Mouse (Mus musculus): ENCODE measurements at regions not wholly inside any gene's neighbourhood (a gene's known extent, or its start where the extent isn't known, plus 50 kb on each side); places are given as distances from the start of the nearest gene placed in this dataset.

DNA sequence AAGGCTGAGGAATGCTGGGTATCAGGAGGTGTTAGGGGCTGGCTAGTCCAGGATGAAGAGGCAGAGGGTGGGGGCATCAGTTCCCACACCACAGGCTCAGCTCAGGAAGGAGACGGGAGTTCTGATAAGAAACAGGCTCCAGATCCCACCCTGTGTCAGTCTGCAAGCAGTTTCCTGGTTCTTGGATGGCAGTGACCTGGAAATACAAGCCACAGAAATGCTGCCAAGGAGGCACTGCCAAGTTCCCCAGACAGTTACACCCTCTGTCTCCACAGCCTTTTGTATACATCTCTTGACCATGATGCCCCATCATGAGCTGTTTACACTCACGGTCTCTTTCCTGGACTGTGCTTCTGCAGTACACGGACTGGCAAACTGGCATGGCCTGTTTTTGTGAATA lies 220.1 kb downstream of the Opa1 start:
- in situ Hi-C loops (cut with MboI, MseI) = loop anchor here in 1 of 2 experiments (10.0 kb wide), 1 partner anchor 816 kb away; no protein-coding TSS in a partner anchor

DNA sequence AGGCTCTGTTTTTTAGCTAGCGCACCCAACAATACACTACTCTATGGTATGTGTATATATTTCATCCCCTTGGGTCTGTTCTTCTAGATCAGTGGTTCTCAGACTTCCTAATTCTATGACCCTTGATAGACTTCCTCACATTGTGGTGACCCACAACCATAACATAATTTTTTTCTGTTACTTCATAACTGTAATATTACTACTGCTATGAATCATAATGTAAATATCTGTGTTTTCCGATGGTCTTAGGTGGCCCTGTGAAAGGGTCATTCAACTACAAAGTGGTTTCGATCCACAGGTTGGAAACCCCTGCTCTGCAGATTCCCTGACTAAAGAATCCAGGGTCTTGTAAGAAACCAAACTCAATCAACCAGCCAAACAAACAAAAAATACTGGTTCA lies 220.8 kb downstream of the Opa1 start:
- in situ Hi-C loops (cut with MboI, MseI) = loop anchor here in 1 of 2 experiments (10.0 kb wide), 2 partner anchors 815 to 975 kb away; no protein-coding TSS in a partner anchor

DNA sequence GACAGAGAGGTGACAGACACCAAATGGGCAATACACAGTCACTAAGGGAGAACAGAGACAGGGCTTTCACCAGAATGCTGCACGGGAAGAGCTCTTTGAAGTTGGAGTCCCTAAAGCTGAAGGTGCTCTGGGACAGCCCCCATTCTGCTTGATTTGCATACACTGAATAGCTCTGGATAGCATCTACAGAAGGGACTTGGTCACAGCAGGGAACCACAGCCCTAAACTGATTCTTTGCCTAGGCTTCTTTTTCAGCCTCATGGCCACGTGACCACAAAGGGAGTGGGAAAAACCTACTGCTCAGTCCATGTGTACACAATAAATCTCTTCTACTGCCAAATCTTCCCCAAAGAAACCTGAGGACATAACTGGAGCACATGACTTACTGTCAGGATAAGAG lies 221.3 kb downstream of the Opa1 start:
- in situ Hi-C loops (cut with MboI, MseI) = loop anchor here in 1 of 2 experiments (10.0 kb wide), 1 partner anchor 976 kb away; no protein-coding TSS in a partner anchor

DNA sequence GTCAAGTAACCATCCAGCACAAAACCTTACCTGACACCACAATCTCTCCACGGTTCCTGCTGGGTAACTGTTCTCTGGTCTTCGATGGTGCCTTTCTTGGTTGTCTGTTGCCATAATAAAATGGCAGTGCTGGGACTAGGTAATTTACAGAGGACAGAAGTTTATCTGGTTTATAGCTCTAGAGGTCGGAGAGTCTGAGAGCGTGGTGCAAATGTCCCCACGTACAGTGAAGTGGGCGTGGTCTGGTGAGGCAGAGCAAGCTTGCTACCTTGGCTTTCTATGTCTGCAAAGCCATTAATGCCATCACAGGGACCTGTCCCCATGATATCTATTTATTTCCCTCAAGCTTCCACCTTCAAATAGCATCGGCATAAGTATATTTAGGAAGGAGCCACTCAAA lies 223.0 kb downstream of the Opa1 start:
- in situ Hi-C loops (cut with MboI, MseI) = loop anchor here in 1 of 2 experiments (10.0 kb wide), 1 partner anchor 977 kb away; no protein-coding TSS in a partner anchor

DNA sequence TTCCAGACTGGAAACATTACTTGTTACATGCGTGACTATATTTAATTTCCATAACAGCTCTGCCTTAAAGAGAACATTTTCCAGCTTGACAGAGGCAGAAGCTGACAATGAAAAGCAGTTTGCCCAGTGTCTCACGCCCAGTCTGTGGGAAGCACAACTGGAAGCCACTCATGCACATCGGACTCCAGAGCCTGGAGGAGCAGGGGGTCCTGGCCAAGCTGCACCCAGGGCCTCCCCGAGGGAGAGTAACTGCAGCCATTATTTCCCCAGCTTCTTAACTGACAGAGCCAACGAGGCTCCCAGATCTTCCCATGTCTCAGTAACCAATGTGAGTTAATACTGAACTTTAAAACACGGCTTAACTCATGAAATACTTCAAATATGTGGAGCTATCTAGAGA lies 223.5 kb downstream of the Opa1 start:
- in situ Hi-C loops (cut with MboI, MseI) = loop anchor here in 1 of 2 experiments (10.0 kb wide), 1 partner anchor 978 kb away; no protein-coding TSS in a partner anchor

DNA sequence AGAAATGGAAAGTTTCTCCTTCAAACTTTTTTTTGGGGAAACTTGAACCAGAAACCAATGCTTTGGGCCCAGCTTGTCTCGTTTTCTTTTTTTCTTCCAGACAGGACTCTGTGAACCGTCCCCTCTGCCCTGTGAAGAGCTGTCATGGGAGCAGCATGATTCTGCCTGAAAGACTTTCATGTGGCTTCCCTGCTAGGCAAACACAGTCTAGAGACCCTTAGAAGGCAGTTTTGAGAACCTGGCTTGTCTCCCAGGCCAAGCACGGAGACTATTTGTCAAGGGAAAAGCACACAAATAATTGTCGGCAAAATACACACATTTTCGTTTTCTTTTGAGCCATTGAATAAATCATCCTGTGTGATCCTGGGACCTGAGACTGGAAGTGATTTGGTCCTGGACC lies 228.7 kb downstream of the Opa1 start:
- in situ Hi-C loops (cut with MboI, MseI) = loop anchor here in 1 of 2 experiments (10.0 kb wide), 1 partner anchor 983 kb away; no protein-coding TSS in a partner anchor

DNA sequence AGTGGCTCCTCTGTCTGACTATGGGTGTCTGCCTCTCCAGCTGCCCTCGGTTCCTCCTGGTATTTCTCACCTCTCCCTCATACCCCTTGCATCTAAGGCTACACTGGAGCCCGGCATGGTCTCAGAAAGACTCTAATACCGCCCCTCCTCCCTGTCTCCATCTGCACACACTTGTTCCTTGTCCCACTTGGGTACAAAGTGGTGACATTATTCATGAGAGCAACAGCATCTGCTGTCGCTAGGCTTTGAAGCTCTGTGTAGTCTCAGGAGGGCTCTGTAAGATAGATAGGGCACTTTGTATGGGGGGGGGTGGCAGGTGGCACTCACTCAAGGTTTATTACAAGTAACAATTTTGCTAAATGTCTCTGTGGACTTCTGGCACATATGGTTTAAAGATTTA lies 229.7 kb downstream of the Opa1 start:
- in situ Hi-C loops (cut with MboI, MseI) = loop anchor here in 1 of 2 experiments (10.0 kb wide), 1 partner anchor 984 kb away; no protein-coding TSS in a partner anchor

DNA sequence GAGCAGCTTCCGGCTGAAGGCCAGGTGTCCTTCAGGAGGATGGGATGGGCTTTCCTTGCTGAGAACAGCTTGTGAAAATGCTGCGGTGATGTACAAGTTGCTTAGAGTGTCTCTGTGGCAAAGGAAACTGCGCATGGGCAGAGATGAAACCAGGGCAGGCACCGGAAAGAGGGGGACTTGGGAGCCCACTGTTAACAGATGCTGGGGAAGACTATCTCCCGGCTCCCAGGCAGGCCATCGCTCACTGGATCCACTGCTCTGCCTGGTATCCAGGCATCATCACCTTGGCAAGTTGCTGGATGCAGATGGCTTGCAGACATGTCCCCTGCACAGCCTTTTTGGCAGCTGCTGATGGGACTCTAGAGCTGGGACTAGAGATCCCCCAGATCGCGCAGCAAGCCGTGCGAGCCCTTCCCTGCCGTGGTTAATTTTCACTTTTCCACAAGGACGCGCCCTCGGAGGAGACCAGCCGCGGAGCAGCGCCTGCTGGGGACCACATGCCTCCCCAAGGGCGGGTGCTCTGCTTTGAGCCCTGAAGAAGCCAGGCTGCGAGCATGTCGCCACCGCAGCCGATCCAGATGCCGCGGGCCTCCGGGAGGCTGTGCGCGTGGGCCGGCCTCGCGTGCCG lies 234.4 kb downstream of the Opa1 start:
- in situ Hi-C loops (cut with MboI, MseI) = no loop called here

DNA sequence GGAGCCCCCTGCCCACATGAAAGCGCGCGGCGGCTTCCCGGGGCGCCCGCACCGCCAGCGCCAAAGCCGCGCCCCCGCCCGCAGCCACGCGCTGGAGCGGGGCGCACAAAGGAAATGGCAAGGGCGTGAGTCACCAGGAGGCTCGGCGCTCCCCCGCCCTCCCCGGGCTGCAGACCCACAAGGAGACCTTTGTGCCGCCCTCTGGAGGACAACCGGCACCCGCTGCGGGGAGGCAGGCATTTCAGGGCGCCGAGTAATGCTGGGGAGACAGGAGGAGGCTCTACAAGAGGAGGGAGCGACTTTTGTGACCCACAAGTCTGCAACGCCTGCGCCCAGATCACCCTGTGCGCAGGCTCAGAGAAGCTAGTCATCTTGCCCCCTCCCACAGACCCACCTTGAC lies 234.9 kb downstream of the Opa1 start:
- in situ Hi-C loops (cut with MboI, MseI) = no loop called here

DNA sequence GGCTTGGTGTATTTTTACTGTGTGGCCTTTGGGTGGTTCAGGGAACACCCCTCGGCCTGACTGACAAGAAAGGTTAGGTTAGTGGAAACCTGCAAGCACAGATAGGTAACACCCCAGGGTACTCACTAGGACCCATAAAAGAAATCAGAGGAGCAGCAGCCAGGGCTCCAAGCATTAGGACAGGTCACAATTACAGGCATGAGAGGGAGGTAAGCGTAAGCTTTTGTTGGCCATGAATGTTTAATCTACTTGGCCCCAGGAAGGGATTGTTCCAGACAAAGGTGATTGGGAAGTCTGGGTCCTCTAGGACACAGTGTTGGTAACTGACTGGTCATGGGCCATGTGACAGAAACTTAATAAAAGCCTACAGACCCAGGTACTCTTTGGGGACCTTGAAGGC lies 235.5 kb downstream of the Opa1 start:
- in situ Hi-C loops (cut with MboI, MseI) = loop anchor here in 1 of 2 experiments (5.0 kb wide), 1 partner anchor 82 kb away; no protein-coding TSS in a partner anchor

DNA sequence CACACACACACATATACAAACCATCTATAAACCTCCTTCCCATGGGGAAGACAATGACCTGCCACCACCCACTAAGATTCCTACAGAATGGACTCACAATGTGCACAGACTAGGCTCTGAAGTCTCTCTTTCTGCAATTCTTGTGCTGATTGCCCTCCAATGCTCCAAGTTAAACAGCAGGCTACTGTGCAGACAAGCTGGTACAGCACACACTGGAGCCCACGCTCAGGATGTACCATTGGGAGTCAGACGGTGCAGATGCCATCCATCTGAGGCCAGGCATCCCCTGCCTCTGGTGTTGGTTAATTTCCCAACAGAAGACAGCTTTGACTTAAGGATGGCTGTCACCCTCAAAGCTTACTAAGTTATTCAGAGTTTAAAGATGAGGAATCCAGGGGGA lies 236.1 kb downstream of the Opa1 start:
- in situ Hi-C loops (cut with MboI, MseI) = loop anchor here in 1 of 2 experiments (5.0 kb wide), 1 partner anchor 83 kb away; no protein-coding TSS in a partner anchor

DNA sequence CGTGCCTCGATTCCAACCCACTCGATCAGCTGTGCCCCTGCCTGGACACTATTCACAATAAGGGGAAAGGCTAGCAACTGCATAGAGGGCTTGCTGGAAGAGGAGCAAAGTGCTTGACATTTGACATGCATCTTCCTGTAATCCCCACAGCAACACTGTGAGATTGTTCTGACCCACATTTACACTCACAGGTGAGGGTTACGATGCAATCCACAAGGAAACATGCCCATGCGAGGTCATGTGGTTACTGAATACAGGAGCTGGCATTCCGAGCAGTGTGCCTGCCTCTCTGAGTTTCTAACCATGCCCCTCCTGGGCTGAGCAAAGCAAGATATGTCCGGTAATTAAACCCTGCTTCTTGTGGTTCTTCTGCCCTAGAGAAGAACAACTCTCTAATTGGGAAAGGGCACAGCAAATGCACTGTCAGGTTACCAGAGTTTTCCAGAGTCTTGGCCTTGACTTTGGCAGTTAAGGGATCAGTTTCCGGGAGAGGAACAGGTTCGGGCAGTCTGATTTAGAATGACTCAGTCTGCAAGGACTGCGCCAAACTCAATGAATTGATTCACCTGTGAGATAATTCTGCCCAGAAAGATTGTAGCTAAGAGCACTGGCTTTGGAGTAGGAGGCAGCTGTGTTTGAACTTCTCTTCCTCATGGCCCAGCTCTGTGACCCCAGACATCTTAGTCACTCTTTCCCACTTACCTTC lies 236.7 kb downstream of the Opa1 start:
- in situ Hi-C loops (cut with MboI, MseI) = loop anchor here in 1 of 2 experiments (5.0 kb wide), 1 partner anchor 83 kb away; no protein-coding TSS in a partner anchor

DNA sequence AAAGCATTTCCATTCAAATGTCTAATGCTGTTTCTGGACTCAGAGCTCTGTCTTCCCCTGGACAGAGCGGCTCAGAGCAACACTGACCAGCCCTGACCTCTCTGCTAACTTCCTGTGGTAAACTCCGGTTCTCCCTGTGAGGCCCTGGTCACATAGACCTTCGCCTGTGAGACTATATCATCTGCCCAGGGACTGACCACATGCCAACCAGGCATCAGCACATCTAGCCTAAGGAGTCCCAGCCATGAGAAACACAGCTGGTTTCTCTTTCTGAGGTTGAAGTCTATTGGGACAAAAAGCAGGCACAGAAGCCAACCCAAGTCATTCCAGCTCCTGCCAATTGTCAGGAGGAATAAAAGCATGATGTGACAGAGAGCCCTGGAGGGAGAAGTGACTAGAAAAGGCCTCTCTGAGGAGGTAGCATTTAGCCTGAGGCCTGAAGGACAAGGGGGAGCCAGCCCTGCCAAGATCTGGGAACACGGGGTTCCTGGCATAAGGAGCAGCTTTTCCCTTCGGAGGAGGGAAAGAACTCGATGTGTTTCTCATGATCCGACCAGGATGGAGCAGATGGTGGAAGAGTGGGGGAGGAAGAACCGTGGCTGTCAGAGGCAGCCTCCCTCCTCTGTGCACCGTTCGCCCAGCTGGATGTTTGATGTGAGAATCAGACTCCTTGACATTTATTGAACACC lies 237.7 kb downstream of the Opa1 start:
- in situ Hi-C loops (cut with MboI, MseI) = loop anchor here in 1 of 2 experiments (5.0 kb wide), 1 partner anchor 85 kb away; no protein-coding TSS in a partner anchor

DNA sequence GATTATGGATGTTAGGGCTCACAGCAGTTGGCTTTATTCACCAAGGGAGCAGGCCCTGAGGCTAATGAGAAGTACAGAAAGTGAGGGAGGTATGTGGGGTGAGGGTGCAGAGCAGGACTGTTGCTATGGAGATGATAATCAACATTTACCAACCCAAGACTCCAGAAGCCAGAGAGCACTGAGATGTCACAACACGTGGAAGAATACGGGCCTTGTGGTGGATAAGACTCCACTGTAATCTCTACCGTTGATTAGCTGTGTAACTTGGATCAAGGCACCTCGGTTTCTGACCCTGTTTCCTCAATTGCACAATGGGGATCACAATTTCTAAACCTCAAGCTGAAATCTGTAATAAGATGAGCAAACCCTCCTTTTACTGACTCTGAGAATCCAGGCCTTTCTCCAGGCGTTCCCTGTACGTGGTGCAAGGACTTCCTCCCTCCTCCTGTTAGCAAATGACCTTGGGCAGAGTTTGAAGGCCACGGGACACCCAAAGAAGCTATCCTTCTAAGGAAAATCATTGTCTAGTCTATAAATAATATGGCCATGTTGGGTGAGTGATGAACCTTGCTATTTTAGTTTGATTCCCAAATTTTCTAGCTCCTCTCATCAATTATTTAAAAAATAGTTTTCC lies 239.8 kb downstream of the Opa1 start:
- in situ Hi-C loops (cut with MboI, MseI) = loop anchor here in 1 of 2 experiments (5.0 kb wide), 1 partner anchor 87 kb away; no protein-coding TSS in a partner anchor

DNA sequence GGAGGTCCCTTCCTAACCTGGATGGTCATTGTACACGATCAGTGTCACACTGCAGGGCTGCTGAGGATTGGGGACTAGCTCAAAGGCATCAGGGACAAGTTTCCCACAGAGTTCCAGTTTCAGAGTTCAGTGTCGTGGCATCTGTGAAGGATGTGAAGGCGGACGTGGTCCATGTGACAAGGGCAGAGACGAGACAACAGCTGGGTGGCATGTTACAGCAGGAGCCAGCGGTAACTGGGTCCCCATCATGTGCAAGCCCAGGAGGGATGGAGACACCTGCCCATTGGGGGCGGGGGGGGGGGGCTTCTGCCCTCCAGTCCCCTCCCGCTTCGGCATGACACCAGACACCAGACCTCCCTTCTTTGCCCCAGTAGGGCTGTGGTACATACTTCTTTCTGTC lies 241.6 kb downstream of the Opa1 start:
- in situ Hi-C loops (cut with MboI, MseI) = no loop called here

DNA sequence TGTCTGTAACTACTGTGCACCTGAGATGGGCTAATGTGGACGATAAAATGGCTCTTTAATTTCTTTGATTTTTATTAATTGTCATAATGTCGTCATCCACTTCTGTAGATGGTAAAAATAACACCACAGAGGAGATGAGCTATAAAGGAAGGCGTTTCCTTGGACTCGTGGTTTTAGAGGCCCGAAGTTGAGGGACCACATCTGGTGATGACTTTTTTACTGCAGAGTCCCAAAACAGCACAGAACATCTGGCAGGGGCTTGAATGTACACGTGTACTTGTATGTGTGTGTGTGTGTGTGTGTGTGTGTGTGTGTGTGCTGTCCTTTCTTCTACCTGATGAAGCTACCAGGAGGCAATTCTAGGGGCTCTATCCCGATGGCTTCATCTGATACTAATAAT lies 242.1 kb upstream of the Hes1 start:
- in situ Hi-C loops (cut with MboI, MseI) = no loop called here

DNA sequence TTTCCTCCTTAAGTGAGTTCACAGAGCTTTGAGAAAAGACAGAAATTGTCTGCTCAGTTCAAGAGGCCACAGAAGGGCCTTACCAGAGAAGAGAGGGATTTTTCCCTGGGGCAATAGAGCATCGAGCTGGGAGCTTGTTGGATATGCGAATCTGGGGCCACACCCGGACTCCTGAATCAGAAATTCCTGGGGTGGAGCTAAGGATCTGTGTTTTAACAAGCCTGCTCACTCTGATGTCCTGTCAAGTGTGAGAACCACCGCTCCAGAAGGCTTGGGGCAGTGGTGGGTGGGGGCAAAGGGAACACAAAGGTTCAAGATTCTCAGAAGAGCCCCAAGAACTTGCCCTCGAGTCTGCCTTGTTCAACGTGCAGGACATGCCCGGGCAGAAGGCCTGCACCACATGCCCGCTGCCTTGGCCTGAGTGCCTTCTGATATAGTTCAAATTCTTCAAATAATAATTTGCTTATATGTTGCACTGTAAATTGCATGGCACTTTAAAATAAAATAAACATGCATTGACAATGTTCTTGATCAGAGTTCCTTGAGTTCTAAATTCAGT lies 241.3 kb upstream of the Hes1 start:
- in situ Hi-C loops (cut with MboI, MseI) = no loop called here

DNA sequence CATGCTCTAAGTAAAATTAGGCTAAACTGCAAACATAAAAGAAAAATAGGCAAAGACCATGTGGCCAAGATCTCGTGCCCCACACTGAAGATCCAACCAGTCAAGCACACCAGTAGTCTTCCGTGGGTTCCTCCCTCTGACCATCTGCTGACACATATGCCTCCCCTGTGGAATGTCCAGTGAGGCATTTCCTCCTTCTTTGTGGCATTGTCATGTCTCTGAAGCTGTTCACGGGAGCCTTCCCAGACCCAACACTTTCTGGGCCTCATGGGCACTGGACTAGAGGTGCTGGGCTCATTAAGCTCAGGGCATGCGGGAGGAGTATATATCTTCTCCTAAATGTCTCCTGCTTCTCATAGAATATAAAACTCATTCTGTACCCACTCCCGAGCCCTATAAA lies 237.3 kb upstream of the Hes1 start:
- in situ Hi-C loops (cut with MboI, MseI) = no loop called here

DNA sequence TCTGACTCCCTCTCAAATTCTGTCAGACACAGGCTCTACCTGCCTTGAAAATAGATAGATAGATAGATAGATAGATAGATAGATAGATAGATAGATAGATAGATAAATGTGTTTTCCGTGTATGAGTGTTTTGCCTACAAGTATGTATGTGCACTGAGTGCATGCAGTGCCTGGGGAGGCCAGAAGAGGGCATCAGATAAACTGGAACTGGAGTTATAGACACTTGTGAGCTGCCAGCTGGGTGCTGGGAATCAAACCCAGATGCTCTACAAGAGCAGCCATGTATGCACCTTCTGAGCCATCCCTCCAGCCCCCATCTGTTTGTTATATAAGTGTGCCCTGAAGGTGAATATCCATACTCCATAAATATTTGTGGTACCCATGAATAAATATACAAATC lies 236.4 kb upstream of the Hes1 start:
- in situ Hi-C loops (cut with MboI, MseI) = no loop called here

DNA sequence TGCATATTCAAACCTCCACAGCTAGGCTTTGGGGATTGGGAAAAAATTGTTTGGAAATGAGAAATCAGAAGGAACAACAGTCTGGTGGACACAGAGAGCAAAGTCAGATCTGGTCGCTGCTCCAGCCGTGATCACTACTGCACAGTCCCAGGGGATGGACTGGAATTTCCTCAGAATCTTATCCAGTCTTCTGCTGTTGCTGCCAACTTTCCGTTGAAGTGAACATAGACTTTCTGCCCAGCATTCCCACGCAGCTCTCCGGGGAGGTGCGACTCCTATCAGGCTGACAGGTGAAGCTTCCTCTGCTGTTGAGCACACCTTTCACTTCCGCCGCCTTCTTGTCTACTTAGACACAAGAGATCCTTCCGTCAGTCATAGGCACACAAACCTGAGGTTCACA lies 234.7 kb upstream of the Hes1 start:
- in situ Hi-C loops (cut with MboI, MseI) = no loop called here

DNA sequence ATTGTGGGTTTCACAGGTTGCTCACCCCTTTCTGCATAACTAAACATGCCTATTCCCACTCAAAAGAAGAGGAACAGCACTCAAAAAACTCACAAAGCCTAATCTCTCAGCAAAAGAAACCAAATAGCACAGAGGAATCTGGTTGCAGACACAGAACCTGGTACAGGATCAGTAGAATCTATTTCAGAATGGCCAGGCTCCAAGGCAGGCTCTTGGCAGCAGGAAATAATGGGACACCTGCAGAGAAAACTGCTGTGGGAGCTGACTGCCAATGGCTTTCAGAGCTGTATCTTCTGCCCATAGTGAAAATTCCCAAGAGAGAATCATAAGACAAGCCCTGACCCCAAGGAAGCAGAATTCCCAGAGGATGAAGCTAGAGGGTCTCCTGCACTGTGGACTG lies 234.1 kb upstream of the Hes1 start:
- in situ Hi-C loops (cut with MboI, MseI) = no loop called here
